Mouse (Mus musculus) erythroblast, embryonic 14.5 days (primary cell): ENCODE data around the gene Slc34a2.

ENCODE experiments used
- GATA1 ChIP-seq: IDR thresholded peaks from 2 replicates; pipeline ENCODE4 v1.6.1; 2012; ENCODE audit warnings: low read length, inconsistent platforms, mixed read lengths
- TAL1 ChIP-seq: IDR thresholded peaks from 3 replicates; pipeline ENCODE4 v1.6.1; 2012; ENCODE audit warnings: low read length, inconsistent platforms, mixed read lengths

GRCm38 (mm10) chr5:53042771-53043371, 5.0 kb downstream of the Slc34a2 start:
- TF ChIP-seq GATA1 (no peak), TAL1 (no peak)
